Mouse (Mus musculus): ENCODE measurements around the gene Dolpp1.

- TF ChIP-seq CTCF (IDR thresholded peaks at IDR 0.05; ENCODE audit: extremely low read depth, insufficient read length, insufficient replicate concordance, low read depth, low read length) (no peak), POLR2A (IDR thresholded peaks at IDR 0.05; ENCODE audit: low read depth, low read length) (no peak)
Measured at GRCm38 (mm10) chr2:30343601-30344137, 48.4 kb upstream of the Dolpp1 start.

Measured in small intestine, adult 2 months (tissue).